Mouse (Mus musculus): ENCODE results near the gene Nfasc. TPM values are rescaled to one million over a fixed set of nuclear protein-coding genes. Genes with fewer than 3 reads are reported as not detected.

Nfasc gene
- polyA plus RNA-seq, 1 experiment from 2014 or later: 1.9 TPM

DNA sequence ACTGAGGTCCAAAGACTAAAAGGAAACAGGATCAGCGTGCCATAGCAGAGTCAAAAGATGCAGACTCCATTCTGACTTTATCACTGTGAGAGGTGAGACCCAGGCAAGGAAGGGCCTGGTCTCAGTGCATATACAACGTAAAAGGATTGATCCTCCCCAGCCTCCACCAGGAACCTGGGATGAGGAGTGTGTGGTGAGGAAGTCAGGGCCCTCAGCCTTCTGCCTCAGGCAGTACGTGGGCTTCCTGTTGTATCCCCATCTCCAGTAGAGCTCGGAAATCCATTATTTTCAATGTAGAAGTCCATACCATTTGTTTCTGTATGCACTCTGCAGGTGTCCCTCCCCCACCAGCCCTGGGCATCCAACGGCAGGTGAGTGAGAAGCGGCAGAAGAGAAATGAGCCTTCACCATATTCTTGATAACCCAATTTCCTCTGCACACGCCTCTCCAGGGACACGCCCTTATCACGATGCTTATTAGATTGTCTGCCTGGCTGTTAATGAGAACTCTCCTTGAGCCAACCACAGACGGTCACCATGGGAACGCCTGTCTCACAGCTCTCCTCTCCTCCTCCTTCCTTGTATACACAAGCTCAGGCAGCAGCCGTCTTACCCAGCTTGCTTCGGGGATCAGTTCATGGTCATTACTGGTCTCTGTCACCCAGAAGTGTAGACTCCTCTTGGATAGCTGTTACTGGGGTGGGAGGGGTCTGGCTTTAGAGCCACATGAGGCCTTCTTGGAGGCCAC is 100.4 kb downstream of the Nfasc start:
- Histone ChIP-seq H3K27me3 (no peaks in the 10 kb centered on the region), H3K36me3 (no peaks in the 10 kb centered on the region), H3K9ac (no peak overlapping the region), H3K9me3 (replicated peaks) (no peaks in the 10 kb centered on the region), H3K4me1 (no peaks in the 10 kb centered on the region), H3K4me3 (replicated peaks) (no peak overlapping the region), H3K27ac (replicated peaks) (no peak overlapping the region), H3K4me2 (replicated peaks) (no peak overlapping the region)
- ATAC-seq (ENCODE audit: insufficient number of reproducible peaks, low FRiP score, low TSS enrichment, low read depth): peak; percentile 57; the same call in 1 of the 2 replicates
- 71% methylated on average over 13 of the region's 13 CpGs for WGBS

DNA sequence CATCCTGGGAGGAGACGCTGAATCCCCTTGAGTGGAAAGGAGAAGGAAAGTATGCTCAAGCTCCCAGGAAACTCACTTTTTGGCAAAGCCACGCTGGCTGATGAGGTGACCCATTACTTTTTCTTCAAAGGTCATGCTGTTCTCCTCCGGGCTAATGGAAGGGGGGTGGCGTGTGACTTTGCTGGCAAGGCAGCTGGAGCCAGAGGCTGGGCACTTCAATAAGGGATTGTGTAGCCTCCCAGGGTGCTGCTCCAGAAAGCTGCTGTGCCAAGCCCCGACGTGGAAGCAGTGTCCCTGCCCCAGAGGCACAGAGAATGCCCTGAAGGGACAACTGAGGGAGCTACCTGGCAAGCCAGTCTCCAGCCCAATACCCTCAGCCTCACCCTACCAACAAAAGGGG is 101.3 kb downstream of the Nfasc start:
- no peak overlapping the region for H3K4me2 ChIP-seq (replicated peaks)
- no peak for ATAC-seq (ENCODE audit: insufficient number of reproducible peaks, low FRiP score, low TSS enrichment, low read depth)
- no peaks in the 10 kb centered on the region for H3K9me3 ChIP-seq (replicated peaks)
- H3K4me1 ChIP-seq: no peaks in the 10 kb centered on the region
- no peak overlapping the region for H3K4me3 ChIP-seq (replicated peaks)
- H3K9ac ChIP-seq: no peak overlapping the region
- H3K27me3 ChIP-seq: no peaks in the 10 kb centered on the region
- no peaks in the 10 kb centered on the region for H3K36me3 ChIP-seq
- no peak overlapping the region for H3K27ac ChIP-seq (replicated peaks)
- 65% methylated on average over 6 of the region's 6 CpGs for WGBS

DNA sequence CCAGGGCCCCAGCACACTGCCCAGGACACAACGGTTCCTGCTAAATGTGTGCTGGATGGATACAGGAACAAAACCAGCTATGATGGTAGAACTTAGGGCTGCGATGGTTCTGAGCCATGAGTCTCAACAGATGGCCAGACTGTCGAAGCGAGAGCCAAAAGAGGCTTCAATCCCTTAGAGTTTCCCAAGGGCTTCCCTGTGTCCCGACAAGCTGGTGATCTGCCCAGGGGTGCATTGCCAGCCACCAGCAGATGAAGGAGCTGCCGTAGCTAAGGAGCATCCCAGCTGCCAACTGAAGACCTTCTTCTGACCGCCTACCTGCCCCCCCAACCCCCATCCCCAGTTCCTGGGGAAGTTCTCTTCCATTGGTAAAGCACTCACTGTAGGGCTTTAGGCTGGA is 104.3 kb downstream of the Nfasc start:
- 82% methylated on average over 7 of the region's 7 CpGs for WGBS
- H3K36me3 ChIP-seq: no peaks in the 10 kb centered on the region
- no peaks in the 10 kb centered on the region for H3K9me3 ChIP-seq (replicated peaks)
- H3K27ac ChIP-seq (replicated peaks): no peak overlapping the region
- H3K27me3 ChIP-seq: no peaks in the 10 kb centered on the region
- no peak overlapping the region for H3K4me2 ChIP-seq (replicated peaks)
- no peak overlapping the region for H3K9ac ChIP-seq
- H3K4me3 ChIP-seq (replicated peaks): no peak overlapping the region
- no peaks in the 10 kb centered on the region for H3K4me1 ChIP-seq
- no peak for ATAC-seq (ENCODE audit: insufficient number of reproducible peaks, low FRiP score, low TSS enrichment, low read depth)

DNA sequence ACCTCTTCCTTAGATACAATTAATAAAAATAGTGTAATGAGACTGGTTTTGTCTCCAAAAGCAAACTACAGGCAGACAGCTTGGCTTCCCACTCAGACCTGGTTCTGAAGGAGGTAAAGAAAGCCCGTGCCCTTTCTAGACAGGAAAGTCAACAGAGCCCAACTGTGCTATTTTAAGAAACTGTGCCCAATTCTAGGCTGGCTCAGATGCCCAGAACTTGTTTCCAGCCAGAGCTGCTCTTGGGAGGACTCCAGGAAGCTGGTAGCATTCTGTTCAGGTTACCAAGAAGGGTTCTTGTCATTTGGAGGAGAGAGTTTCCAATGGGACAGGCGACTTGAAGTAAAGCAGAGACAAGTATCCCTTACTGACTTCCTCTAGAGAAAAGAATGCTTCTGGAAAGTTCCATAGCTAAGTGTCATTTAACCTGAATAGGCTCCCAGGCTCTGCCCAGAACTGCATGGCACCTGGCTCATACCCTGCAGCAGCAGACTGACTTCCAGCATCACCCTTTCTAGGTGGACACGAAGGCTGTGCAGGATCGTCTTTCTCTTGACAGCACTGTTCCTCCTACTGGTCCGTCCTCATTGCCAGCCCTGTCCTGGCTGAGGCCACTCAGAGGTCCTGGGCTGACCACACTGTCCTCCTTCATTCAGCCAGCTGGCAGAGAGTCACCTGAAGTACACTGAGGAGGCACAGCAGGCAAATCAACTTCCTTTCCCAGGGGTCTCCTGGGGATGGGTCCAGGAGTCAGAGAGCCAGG is 111.8 kb downstream of the Nfasc start:
- Histone ChIP-seq H3K4me3 (replicated peaks) (no peak overlapping the region), H3K9me3 (replicated peaks) (no peaks in the 10 kb centered on the region), H3K36me3 (no peaks in the 10 kb centered on the region), H3K4me1 (peaks cover 8% of the 10 kb centered on the region; the same call in 1 of the 2 replicates), H3K27ac (replicated peaks) (no peak overlapping the region), H3K27me3 (no peaks in the 10 kb centered on the region), H3K4me2 (replicated peaks) (no peak overlapping the region), H3K9ac (no peak overlapping the region)
- WGBS: 69% methylated on average over 5 of the region's 5 CpGs
- no peak for ATAC-seq (ENCODE audit: insufficient number of reproducible peaks, low FRiP score, low TSS enrichment, low read depth)

DNA sequence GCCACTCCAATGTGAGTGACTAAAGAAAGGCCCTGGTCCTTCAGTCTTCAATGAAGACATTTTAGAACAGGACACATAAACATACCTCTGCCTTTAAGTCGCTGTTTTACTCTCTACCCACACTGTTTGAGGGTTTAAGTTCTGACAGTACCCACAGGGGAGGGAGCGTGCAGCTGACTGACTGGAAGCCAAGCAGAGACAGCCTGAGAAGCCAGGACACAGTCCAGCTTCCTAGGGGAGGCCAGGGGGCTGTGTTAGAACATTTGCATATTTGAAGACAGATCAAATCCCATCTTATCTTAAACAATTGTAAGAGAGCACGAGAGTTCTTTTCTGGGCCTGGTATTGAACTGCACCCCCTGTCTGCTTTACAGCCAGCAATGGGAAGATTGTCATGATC is 113.0 kb downstream of the Nfasc start:
- 63% methylated on average over 3 of the region's 3 CpGs for WGBS
- Histone ChIP-seq H3K27me3 (no peaks in the 10 kb centered on the region), H3K4me2 (replicated peaks) (no peak overlapping the region), H3K9me3 (replicated peaks) (no peaks in the 10 kb centered on the region), H3K36me3 (no peaks in the 10 kb centered on the region), H3K4me1 (peaks cover 14% of the 10 kb centered on the region; the same call in 1 of the 2 replicates), H3K27ac (replicated peaks) (no peak overlapping the region), H3K9ac (no peak overlapping the region), H3K4me3 (replicated peaks) (no peak overlapping the region)
- no peak for ATAC-seq (ENCODE audit: insufficient number of reproducible peaks, low FRiP score, low TSS enrichment, low read depth)

DNA sequence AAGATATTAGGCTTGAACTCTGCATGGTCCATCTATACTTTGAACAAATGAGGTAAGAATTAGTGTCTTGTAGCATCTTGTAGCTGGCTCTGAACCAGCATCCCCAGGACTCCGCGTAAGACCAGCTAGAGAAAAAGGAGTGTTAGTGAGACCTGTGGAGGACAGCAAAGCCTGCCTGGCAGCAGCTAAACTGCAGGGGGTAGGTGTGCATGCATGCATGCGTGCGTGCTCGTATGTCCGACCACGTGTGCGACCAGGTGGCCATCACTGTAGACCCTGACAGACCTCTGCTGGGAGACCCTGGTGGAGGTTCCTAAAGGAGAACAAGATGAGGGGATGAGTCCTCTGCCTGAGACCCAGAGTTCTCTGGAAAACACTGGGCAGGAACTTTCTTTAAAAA is 113.4 kb downstream of the Nfasc start:
- ATAC-seq (ENCODE audit: insufficient number of reproducible peaks, low FRiP score, low TSS enrichment, low read depth): no peak
- Histone ChIP-seq H3K4me2 (replicated peaks) (no peak overlapping the region), H3K4me3 (replicated peaks) (no peak overlapping the region), H3K27ac (replicated peaks) (no peak overlapping the region), H3K9me3 (replicated peaks) (no peaks in the 10 kb centered on the region), H3K4me1 (peaks cover 14% of the 10 kb centered on the region; the same call in 1 of the 2 replicates), H3K27me3 (no peaks in the 10 kb centered on the region), H3K36me3 (no peaks in the 10 kb centered on the region), H3K9ac (no peak overlapping the region)
- 93% methylated on average over 8 of the region's 8 CpGs for WGBS

DNA sequence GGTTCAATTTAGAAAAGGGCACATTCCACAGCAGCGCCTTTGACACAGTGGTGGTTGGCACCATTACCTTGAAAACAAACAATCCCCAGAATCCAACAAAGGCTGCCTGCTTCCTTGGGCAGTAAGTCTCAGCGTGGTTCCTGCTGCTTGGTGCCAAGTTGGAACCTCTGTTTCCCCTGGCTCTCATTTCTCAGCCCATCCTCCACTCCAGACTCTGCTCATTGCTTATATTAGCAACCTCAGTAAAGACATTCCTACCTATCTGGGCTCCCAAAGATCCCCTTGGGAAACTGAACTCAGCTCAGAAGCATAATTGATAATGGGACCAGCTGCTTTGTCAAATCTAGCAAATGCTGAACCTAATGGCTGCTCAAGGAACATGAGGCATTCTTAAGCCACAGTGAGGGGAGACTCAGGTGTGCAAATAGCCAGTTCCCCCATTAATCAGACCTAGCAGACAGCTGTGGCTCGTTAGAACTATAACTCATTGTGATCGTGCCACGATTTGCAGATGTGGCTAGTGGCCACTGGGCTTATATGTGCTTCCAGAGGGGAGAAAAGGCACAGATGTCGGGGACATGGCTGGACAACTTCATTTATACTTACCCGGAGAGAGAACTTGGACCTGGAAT is 115.4 kb downstream of the Nfasc start:
- H3K27me3 ChIP-seq: no peaks in the 10 kb centered on the region
- WGBS: 66% methylated on average over 7 of the region's 7 CpGs
- H3K9ac ChIP-seq: no peak overlapping the region
- ATAC-seq (ENCODE audit: insufficient number of reproducible peaks, low FRiP score, low TSS enrichment, low read depth): no peak
- peaks cover 14% of the 10 kb centered on the region; the same call in 1 of the 2 replicates for H3K4me1 ChIP-seq
- H3K9me3 ChIP-seq (replicated peaks): no peaks in the 10 kb centered on the region
- H3K4me2 ChIP-seq (replicated peaks): no peak overlapping the region
- no peak overlapping the region for H3K27ac ChIP-seq (replicated peaks)
- H3K36me3 ChIP-seq: no peaks in the 10 kb centered on the region
- H3K4me3 ChIP-seq (replicated peaks): no peak overlapping the region

DNA sequence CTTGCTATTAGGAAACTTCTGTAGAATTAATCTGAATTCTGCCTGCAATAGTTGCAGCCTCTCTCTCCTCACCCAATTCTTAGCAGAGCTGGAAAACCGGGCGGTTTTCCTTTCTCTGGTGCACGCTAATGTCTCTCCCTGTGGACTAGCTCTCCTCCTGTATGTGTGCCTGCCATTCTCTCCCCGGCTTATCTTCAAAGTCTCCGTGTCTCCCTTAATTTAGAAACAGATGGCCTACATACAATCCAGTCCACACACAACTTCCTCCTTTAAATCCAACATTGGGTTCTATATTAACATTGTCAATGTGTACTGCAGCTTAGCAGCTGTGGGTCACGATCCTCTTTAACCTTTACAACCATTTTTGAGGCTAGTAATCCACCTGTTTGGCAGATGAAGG is 116.6 kb downstream of the Nfasc start:
- Histone ChIP-seq H3K27me3 (no peaks in the 10 kb centered on the region), H3K4me2 (replicated peaks) (no peak overlapping the region), H3K4me3 (replicated peaks) (no peak overlapping the region), H3K9me3 (replicated peaks) (no peaks in the 10 kb centered on the region), H3K4me1 (peaks cover 14% of the 10 kb centered on the region; the same call in 1 of the 2 replicates), H3K9ac (no peak overlapping the region), H3K36me3 (no peaks in the 10 kb centered on the region), H3K27ac (replicated peaks) (no peak overlapping the region)
- ATAC-seq (ENCODE audit: insufficient number of reproducible peaks, low FRiP score, low TSS enrichment, low read depth): no peak
- WGBS: 47% methylated on average over 6 of the region's 6 CpGs

DNA sequence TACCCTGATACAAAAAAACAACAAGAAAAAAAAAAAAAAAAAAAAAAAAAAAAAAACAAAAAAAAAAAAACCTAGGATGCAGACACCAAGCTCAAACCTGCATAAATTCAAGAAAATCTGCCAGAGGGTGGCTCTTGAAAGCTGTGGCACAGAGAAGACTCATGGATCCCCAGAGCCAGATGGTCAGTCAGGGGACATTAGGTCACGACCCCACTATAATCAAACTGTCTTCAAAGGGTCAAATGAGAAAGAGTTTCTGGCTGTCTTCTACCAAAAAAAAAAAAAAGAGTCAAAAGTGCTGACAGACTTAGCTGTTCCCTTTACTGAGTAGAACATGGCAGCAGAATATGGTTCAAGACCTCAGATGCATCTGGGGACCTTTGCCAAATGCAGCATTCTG is 117.1 kb downstream of the Nfasc start:
- Histone ChIP-seq H3K27me3 (no peaks in the 10 kb centered on the region), H3K4me1 (peaks cover 10% of the 10 kb centered on the region; the same call in 1 of the 2 replicates)
- ATAC-seq (ENCODE audit: insufficient number of reproducible peaks, low FRiP score, low TSS enrichment, low read depth): no peak

DNA sequence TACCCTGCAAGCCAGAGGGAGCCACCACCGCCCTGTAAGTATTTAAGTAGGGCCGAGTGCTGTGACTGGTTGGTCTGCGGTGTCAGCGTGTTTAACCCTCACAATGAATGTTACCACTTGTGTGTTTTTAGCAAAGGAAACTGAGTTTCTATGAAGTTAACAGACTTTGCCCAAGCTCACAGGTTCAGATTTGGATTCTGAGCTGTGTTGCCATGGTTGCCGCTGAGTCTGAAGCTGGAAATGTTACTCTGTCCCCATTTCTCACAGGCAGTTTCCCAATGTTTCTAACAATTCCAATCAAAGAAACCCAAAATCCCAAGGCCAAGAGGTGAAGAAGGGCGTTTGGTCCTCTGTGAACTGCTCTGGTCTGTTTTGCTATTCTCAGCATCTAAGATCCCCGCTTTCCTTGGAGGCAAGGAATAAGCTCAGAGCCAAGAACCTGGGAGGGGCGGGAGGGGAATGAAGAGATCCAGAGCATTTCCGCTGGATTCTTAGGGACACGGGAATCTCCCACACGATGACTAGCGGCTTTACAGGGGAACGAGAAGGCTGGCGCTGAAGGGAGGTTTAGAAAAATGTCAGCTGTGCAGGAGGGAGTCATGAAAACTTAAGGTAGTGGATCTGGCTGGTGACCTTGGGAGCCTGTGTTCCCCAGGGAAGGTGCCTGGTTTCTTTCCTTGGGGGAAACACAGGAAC is 117.8 kb downstream of the Nfasc start:
- H3K9ac ChIP-seq: no peak overlapping the region
- H3K27me3 ChIP-seq: no peaks in the 10 kb centered on the region
- no peak overlapping the region for H3K27ac ChIP-seq (replicated peaks)
- no peaks in the 10 kb centered on the region for H3K36me3 ChIP-seq
- peaks cover 6% of the 10 kb centered on the region; the same call in 1 of the 2 replicates for H3K4me1 ChIP-seq
- ATAC-seq (ENCODE audit: insufficient number of reproducible peaks, low FRiP score, low TSS enrichment, low read depth): no peak
- 32% methylated on average over 14 of the region's 14 CpGs for WGBS
- no peak overlapping the region for H3K4me3 ChIP-seq (replicated peaks)
- no peaks in the 10 kb centered on the region for H3K9me3 ChIP-seq (replicated peaks)
- no peak overlapping the region for H3K4me2 ChIP-seq (replicated peaks)

More for the DNA sequence above, 117.1 kb downstream of the Nfasc start:
- H3K4me2 ChIP-seq (replicated peaks): no peak overlapping the region
- no peak overlapping the region for H3K4me3 ChIP-seq (replicated peaks)
- H3K27ac ChIP-seq (replicated peaks): no peak overlapping the region
- WGBS: 52% methylated on average over 1 of the region's 1 CpGs
- no peaks in the 10 kb centered on the region for H3K36me3 ChIP-seq
- no peaks in the 10 kb centered on the region for H3K9me3 ChIP-seq (replicated peaks)
- no peak overlapping the region for H3K9ac ChIP-seq

DNA sequence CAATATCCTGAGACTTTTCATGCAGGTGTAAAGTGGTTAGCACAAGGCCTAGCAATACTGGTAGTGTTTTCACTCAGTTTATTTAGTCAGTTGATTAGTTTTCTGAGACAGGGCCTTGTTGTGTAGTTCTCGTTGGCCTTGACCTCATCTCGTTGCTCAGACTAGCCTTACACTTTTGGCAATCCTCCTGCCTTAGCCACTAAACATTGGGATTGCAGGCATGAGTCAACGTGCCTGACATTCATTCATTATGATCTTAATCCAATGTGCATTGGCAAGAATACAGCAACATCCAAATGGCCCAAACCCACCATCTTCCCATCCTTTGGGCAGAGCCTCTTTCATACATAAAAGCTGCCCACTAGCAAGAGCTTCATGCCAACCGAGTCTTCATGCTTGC is 129.5 kb downstream of the Nfasc start:
- WGBS: 76% methylated on average over 4 of the region's 4 CpGs

More for the DNA sequence above, 129.5 kb downstream of the Nfasc start:
- no peak overlapping the region for H3K9ac ChIP-seq
- H3K27me3 ChIP-seq: no peaks in the 10 kb centered on the region
- no peak overlapping the region for H3K4me3 ChIP-seq (replicated peaks)
- no peaks in the 10 kb centered on the region for H3K4me1 ChIP-seq
- H3K36me3 ChIP-seq: no peaks in the 10 kb centered on the region
- H3K27ac ChIP-seq (replicated peaks): no peak overlapping the region
- no peak for ATAC-seq (ENCODE audit: insufficient number of reproducible peaks, low FRiP score, low TSS enrichment, low read depth)
- H3K4me2 ChIP-seq (replicated peaks): no peak overlapping the region
- H3K9me3 ChIP-seq (replicated peaks): no peaks in the 10 kb centered on the region
